Mouse (Mus musculus): ENCODE data around the gene Cd63.

DNA sequence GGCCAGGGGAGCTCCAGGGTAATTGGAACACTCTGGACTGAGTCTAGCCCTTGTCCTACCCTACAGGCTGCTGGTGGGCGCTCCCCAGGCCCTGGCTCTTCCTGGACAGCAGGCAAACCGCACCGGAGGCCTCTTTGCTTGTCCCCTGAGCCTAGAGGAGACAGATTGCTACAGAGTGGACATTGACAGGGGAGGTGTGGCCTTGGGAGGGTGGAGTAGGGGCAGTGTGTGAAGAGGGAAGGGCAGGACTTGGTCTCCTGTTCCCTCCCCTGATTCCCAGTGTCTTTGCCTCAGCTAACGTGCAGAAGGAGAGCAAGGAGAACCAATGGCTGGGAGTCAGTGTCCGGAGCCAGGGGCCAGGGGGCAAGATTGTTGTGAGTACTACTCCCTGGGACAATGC lies 38.2 kb downstream of the Cd63 start:
- TF ChIP-seq POLR2A (IDR thresholded peaks at IDR 0.05; ENCODE audit: borderline replicate concordance, control insufficient read depth, low read depth, low read length) (no peak), CTCF (IDR thresholded peaks at IDR 0.05; ENCODE audit: control insufficient read depth, insufficient read depth, low read length) (no peak)

Measured in bone marrow, adult 2 months (tissue).